22 mouse cellular contexts compared by ENCODE assay signal in genomic region chr11:118818528-118818927, GRCm38 (mm10).
"Had no signal": no experiment of that assay in that cellular context is flagged by ENCODE, and none has a peak within 500 bp of the region (broad histone marks: within the 10 kb centered on the region; RNA-seq: fewer than 3 reads in every experiment).

No protein-coding gene starts in this region.

- H3K9ac ChIP-seq: liver, postnatal 0 days; lung, embryonic 15.5 days; midbrain, embryonic 13.5 days; midbrain, embryonic 15.5 days; neural tube, embryonic 13.5 days; neural tube, embryonic 15.5 days had no signal

- H3K36me3 ChIP-seq: lung, embryonic 15.5 days; midbrain, embryonic 13.5 days; midbrain, embryonic 15.5 days; neural tube, embryonic 13.5 days; neural tube, embryonic 15.5 days had no signal

- H3K27me3 ChIP-seq: lung, embryonic 15.5 days; midbrain, embryonic 13.5 days; midbrain, embryonic 15.5 days; neural tube, embryonic 13.5 days; neural tube, embryonic 15.5 days had no signal

- ATAC-seq: liver, postnatal 0 days; lung, postnatal 0 days; midbrain, embryonic 13.5 days; midbrain, embryonic 15.5 days had no signal

- H3K4me3 ChIP-seq: lung, embryonic 15.5 days; megakaryocyte, embryonic 14.5 days; midbrain, embryonic 13.5 days; midbrain, embryonic 15.5 days; myocyte; neural tube, embryonic 13.5 days; neural tube, embryonic 15.5 days had no signal

- H3K27ac ChIP-seq: lung, embryonic 15.5 days; macrophage; midbrain, embryonic 13.5 days; midbrain, embryonic 15.5 days; neural tube, embryonic 13.5 days; neural tube, embryonic 15.5 days had no signal

- H3K4me2 ChIP-seq: lung, embryonic 15.5 days; midbrain, embryonic 11.5 days; midbrain, embryonic 13.5 days; midbrain, embryonic 15.5 days; neural tube, embryonic 13.5 days; neural tube, embryonic 15.5 days had no signal

- H3K9me3 ChIP-seq: lung, embryonic 15.5 days; midbrain, embryonic 13.5 days; midbrain, embryonic 15.5 days; neural tube, embryonic 13.5 days; neural tube, embryonic 15.5 days had no signal

- H3K4me1 ChIP-seq: lung, embryonic 15.5 days; megakaryocyte, embryonic 14.5 days had no signal

- DNase-seq: liver, postnatal 0 days; lung, adult 2 months; lung, postnatal 14 days; lung, postnatal 36 days; retina, postnatal 1 day; right cerebral cortex, adult 18-20 months; right cerebral cortex, postnatal 14 days; right cerebral cortex, postnatal 4 days; spleen, adult 18-20 months; thymus, adult 18-20 months; thymus, postnatal 14 days; thymus, postnatal 36 days had no signal
